Mouse (Mus musculus): ENCODE measurements around the gene Ankrd33b. TPM values are rescaled to one million over a fixed set of nuclear protein-coding genes. Genes with fewer than 3 reads are reported as not detected.
A peak's percentile ranks its signal among the peaks of the same experiment; 100 is the strongest.

Ankrd33b gene
- polyA plus RNA-seq, 1 experiment from 2014 or later, result 0.68 TPM

DNA sequence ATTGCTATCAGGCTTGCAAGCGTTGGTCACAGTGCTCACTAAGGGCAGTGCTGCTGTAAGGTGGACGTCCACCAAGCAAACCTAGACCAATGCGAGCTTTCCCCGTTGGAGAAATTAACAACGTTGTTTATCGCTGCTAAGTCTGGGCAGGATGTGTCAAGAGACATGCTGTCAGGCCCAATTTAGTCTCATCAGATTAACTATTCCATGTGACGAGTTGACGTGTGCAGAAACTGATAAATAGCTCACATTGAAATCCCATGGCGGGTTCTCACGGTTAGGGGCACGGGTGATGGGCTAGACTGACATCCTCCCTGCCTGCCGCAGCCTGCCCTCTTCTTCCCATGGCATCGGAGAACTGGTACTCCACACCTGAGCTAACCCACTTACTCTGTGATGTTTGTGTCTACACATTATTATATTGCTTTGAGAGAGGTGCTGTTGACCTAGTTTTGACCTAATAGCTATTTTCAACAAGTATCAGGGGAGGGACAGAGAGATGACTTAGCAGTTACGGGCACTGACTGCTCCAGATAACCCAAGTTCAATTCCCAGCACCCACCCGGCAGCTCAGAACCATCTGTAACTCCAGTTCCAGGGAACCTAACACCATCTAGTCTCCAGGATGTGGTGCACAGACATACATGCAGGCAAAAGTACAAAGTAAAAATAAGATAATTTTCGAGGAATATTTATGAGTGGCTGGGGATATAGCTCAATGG is 114.8 kb downstream of the Ankrd33b start:
- no peaks in the 10 kb centered on the region for H3K36me3 ChIP-seq (ENCODE audit: control insufficient read depth, insufficient read depth)
- H3K9me3 ChIP-seq (replicated peaks; ENCODE audit: control insufficient read depth, low read length), result no peaks in the 10 kb centered on the region
- H3K4me2 ChIP-seq (ENCODE audit: low read depth, low read length), result no peak overlapping the region
- ATAC-seq (ENCODE audit: low read depth), result peak; percentile 57
- no peak overlapping the region for H3K27ac ChIP-seq (ENCODE audit: low read length)
- H3K27me3 ChIP-seq (ENCODE audit: control insufficient read depth, insufficient read depth, low read depth, low read length), result no peaks in the 10 kb centered on the region
- 42% methylated on average over 16 of the region's 16 CpGs for WGBS (ENCODE audit: insufficient replicate concordance)
- no peak overlapping the region for H3K9ac ChIP-seq (ENCODE audit: low read depth, low read length)
- H3K4me1 ChIP-seq (ENCODE audit: control insufficient read depth, low read depth, low read length), result peaks cover 13% of the 10 kb centered on the region
- no peak overlapping the region for H3K4me3 ChIP-seq (ENCODE audit: low read depth, low read length)

DNA sequence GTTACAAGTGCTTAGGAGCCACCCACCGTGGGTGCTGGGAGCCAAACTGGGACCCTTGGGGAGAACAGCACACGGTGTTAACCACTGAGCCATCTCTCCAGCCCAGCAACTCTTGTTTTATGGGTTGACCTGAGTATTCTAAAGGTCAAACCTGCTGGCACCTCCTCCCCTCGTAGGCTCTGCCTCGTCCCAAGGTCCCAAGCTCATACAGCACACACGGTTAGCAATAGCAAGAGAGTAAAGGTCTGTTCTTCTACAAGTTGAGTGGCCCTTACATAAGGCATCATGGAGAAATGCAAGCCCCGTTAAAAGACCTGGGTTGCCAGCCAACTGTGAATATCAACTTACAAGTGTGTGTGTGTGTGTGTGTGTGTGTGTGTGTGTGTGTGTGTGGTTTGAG is 116.3 kb downstream of the Ankrd33b start:
- Histone ChIP-seq H3K9ac (ENCODE audit: low read depth, low read length) (no peak overlapping the region), H3K36me3 (ENCODE audit: control insufficient read depth, insufficient read depth) (no peaks in the 10 kb centered on the region), H3K4me3 (ENCODE audit: low read depth, low read length) (no peak overlapping the region), H3K27ac (ENCODE audit: low read length) (no peak overlapping the region), H3K4me1 (ENCODE audit: control insufficient read depth, low read depth, low read length) (peaks cover 13% of the 10 kb centered on the region), H3K27me3 (ENCODE audit: control insufficient read depth, insufficient read depth, low read depth, low read length) (no peaks in the 10 kb centered on the region), H3K4me2 (ENCODE audit: low read depth, low read length) (no peak overlapping the region), H3K9me3 (replicated peaks; ENCODE audit: control insufficient read depth, low read length) (no peaks in the 10 kb centered on the region)
- peak; percentile 42; the same call in 1 of the 2 replicates for ATAC-seq (ENCODE audit: low read depth)
- WGBS (ENCODE audit: insufficient replicate concordance), result 68% methylated on average over 6 of the region's 6 CpGs

DNA sequence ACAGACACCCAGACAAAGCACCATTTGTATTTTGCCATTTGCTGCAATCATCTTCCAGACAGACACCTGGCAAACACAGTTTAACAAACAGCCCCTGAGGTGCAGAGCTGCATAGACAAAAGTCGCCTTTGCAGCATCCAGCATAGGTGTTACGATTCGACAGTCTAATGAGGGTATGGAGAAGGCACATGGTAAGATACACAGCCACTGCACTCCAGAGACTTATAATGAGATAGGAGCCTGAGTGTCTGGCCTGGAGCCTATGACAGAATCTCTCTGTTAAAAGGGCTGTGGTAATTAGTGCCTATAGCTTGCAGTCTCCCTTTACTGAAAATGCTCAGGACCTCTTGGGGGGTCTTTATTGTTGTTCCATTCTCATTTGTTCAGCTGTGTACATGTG is 116.8 kb downstream of the Ankrd33b start:
- H3K4me3 ChIP-seq (ENCODE audit: low read depth, low read length), result no peak overlapping the region
- WGBS (ENCODE audit: insufficient replicate concordance), result 76% methylated on average over 3 of the region's 3 CpGs
- H3K4me2 ChIP-seq (ENCODE audit: low read depth, low read length), result no peak overlapping the region
- no peaks in the 10 kb centered on the region for H3K27me3 ChIP-seq (ENCODE audit: control insufficient read depth, insufficient read depth, low read depth, low read length)
- H3K9ac ChIP-seq (ENCODE audit: low read depth, low read length), result no peak overlapping the region
- H3K27ac ChIP-seq (ENCODE audit: low read length), result no peak overlapping the region
- H3K36me3 ChIP-seq (ENCODE audit: control insufficient read depth, insufficient read depth), result no peaks in the 10 kb centered on the region
- H3K4me1 ChIP-seq (ENCODE audit: control insufficient read depth, low read depth, low read length), result peaks cover 13% of the 10 kb centered on the region
- no peak for ATAC-seq (ENCODE audit: low read depth)
- H3K9me3 ChIP-seq (replicated peaks; ENCODE audit: control insufficient read depth, low read length), result no peaks in the 10 kb centered on the region

DNA sequence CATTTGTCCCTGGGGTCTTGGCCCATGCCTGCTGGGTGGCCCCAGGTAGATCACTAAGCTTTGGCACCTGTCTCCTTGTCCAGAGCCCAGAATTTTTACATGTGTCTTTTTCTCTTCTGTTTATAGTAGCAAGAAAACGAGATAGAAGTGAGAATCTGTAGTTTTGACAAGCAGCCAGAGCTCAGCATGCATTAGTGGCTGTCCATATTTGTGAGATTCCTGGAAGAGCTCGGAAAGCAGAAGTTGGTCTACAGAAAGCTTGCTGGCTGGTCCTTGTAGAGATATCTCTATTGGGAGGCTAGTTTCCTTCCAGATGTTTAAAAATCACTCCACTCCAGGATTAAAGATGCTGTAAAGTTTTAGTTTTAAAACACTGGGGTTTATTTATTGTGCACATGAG is 117.5 kb downstream of the Ankrd33b start:
- no peaks in the 10 kb centered on the region for H3K36me3 ChIP-seq (ENCODE audit: control insufficient read depth, insufficient read depth)
- no peak overlapping the region for H3K4me2 ChIP-seq (ENCODE audit: low read depth, low read length)
- no peaks in the 10 kb centered on the region for H3K9me3 ChIP-seq (replicated peaks; ENCODE audit: control insufficient read depth, low read length)
- H3K27ac ChIP-seq (ENCODE audit: low read length), result no peak overlapping the region
- H3K4me3 ChIP-seq (ENCODE audit: low read depth, low read length), result no peak overlapping the region
- peaks cover 13% of the 10 kb centered on the region for H3K4me1 ChIP-seq (ENCODE audit: control insufficient read depth, low read depth, low read length)
- 35% methylated on average over 2 of the region's 2 CpGs for WGBS (ENCODE audit: insufficient replicate concordance)
- no peak for ATAC-seq (ENCODE audit: low read depth)
- H3K9ac ChIP-seq (ENCODE audit: low read depth, low read length), result no peak overlapping the region
- H3K27me3 ChIP-seq (ENCODE audit: control insufficient read depth, insufficient read depth, low read depth, low read length), result no peaks in the 10 kb centered on the region

DNA sequence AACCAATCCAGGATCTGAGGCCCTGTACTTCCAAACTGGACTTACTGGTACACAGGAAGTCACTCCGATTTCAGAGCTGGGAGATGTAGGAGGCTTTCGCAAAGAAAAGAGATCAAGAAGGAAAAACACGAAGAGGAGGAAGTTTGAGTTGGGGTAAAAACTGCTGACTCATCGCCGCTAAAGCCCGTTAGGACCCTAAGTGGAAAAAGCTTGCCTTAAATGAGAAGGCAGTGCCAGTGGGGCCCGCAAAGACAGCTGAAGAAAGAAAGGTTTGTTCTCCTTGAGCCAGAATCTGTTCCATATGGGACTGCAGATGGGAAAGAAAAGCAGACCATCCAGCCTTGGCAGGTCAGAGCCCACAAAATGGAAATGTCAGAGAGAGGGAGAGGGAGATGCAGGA is 118.6 kb downstream of the Ankrd33b start:
- H3K27me3 ChIP-seq (ENCODE audit: control insufficient read depth, insufficient read depth, low read depth, low read length), result no peaks in the 10 kb centered on the region
- no peak overlapping the region for H3K4me2 ChIP-seq (ENCODE audit: low read depth, low read length)
- peaks cover 13% of the 10 kb centered on the region for H3K4me1 ChIP-seq (ENCODE audit: control insufficient read depth, low read depth, low read length)
- H3K4me3 ChIP-seq (ENCODE audit: low read depth, low read length), result no peak overlapping the region
- H3K9me3 ChIP-seq (replicated peaks; ENCODE audit: control insufficient read depth, low read length), result no peaks in the 10 kb centered on the region
- H3K9ac ChIP-seq (ENCODE audit: low read depth, low read length), result no peak overlapping the region
- 27% methylated on average over 7 of the region's 7 CpGs for WGBS (ENCODE audit: insufficient replicate concordance)
- H3K27ac ChIP-seq (ENCODE audit: low read length), result no peak overlapping the region
- no peaks in the 10 kb centered on the region for H3K36me3 ChIP-seq (ENCODE audit: control insufficient read depth, insufficient read depth)
- no peak for ATAC-seq (ENCODE audit: low read depth)

DNA sequence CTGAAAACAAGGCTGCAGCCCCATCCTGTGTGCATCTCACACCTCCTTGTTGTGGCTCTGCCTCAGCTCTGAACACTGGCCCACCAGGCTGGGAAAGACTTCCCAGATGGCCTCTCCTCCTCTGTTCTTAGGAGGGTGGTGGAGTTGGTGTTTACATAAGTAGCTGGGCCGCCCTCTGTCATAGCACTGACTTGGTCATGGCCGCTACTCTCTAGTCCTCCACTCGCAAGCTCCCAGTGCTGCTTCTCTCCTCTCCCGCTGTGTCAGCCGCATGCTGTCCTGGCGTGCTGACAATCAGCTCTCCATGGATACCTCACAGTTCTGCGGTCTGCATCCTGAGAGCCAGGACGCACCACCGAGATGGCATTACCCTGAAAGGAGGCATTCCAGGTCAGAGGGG is 120.5 kb downstream of the Ankrd33b start:
- Histone ChIP-seq H3K36me3 (ENCODE audit: control insufficient read depth, insufficient read depth) (peaks cover under 1% of the 10 kb centered on the region; the same call in 1 of the 2 replicates), H3K27ac (ENCODE audit: low read length) (no peak overlapping the region), H3K4me2 (ENCODE audit: low read depth, low read length) (no peak overlapping the region), H3K9ac (ENCODE audit: low read depth, low read length) (no peak overlapping the region), H3K9me3 (replicated peaks; ENCODE audit: control insufficient read depth, low read length) (no peaks in the 10 kb centered on the region), H3K27me3 (ENCODE audit: control insufficient read depth, insufficient read depth, low read depth, low read length) (no peaks in the 10 kb centered on the region), H3K4me1 (ENCODE audit: control insufficient read depth, low read depth, low read length) (peaks cover 5% of the 10 kb centered on the region), H3K4me3 (ENCODE audit: low read depth, low read length) (no peak overlapping the region)
- no peak for ATAC-seq (ENCODE audit: low read depth)
- WGBS (ENCODE audit: insufficient replicate concordance), result 80% methylated on average over 9 of the region's 9 CpGs

DNA sequence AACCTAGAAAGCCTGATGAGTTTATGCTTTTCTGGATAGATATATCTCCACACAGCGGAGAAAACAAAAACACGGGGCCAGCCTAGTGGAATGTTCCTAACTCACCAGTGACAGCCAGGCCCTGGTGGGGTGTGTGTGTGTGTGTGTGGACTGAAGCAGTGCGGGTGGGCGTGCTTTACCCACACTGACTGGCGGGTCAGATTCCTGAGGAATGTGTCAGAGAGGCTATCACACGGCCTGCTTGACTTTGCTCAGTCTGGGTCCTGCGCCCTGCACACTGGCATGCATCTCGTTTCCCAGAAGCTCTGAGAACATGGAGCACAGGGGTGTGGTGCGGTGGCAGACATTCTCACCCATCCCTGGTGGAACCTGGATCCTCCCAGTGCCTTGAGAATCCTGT is 121.6 kb downstream of the Ankrd33b start:
- no peak for ATAC-seq (ENCODE audit: low read depth)
- no peak overlapping the region for H3K4me3 ChIP-seq (ENCODE audit: low read depth, low read length)
- no peaks in the 10 kb centered on the region for H3K27me3 ChIP-seq (ENCODE audit: control insufficient read depth, insufficient read depth, low read depth, low read length)
- H3K9ac ChIP-seq (ENCODE audit: low read depth, low read length), result no peak overlapping the region
- no peaks in the 10 kb centered on the region for H3K9me3 ChIP-seq (replicated peaks; ENCODE audit: control insufficient read depth, low read length)
- no peaks in the 10 kb centered on the region; the same call in none of the 2 replicates for H3K4me1 ChIP-seq (ENCODE audit: control insufficient read depth, low read depth, low read length)
- H3K4me2 ChIP-seq (ENCODE audit: low read depth, low read length), result no peak overlapping the region
- peaks cover 10% of the 10 kb centered on the region for H3K36me3 ChIP-seq (ENCODE audit: control insufficient read depth, insufficient read depth)
- 72% methylated on average over 9 of the region's 9 CpGs for WGBS (ENCODE audit: insufficient replicate concordance)
- H3K27ac ChIP-seq (ENCODE audit: low read length), result no peak overlapping the region

DNA sequence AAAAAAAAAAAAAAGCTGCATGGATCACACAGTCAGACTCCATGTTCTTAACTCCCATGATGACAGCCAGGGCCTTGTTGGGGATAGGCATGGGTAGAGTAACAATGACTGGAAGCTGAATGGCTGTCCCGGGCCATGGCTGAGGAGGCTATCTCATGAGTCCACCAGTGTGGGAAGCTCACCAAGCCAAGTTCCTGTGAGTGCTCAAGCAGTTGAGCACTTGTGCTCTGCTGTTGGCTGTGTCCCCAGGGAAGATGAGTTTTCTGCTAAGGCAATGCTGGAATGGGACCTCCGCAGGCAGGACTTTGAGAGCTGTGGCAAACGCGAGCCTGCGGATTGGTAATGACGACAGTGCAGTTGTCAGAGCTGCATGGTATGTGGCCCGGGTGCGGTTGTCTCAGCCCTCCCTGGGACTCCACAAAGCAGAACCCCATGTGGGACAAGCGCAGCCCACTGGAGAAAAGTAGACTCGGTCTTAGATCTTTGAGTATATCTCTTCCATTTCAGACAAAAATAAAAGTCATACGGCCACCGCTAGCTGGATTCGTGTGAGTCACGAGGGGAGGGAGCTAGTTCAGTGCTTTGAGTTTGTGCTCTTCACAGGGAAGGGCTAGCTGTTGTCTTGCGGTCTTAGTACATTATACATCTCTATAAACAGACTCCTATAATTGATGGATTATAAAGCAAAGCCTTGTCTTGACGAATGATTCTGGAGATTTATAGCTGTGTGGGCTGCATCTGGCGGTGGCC is 122.7 kb downstream of the Ankrd33b start:
- H3K36me3 ChIP-seq (ENCODE audit: control insufficient read depth, insufficient read depth), result peaks cover 10% of the 10 kb centered on the region
- H3K27me3 ChIP-seq (ENCODE audit: control insufficient read depth, insufficient read depth, low read depth, low read length), result no peaks in the 10 kb centered on the region
- H3K9me3 ChIP-seq (replicated peaks; ENCODE audit: control insufficient read depth, low read length), result no peaks in the 10 kb centered on the region
- no peak overlapping the region for H3K4me3 ChIP-seq (ENCODE audit: low read depth, low read length)
- H3K4me2 ChIP-seq (ENCODE audit: low read depth, low read length), result no peak overlapping the region
- no peak overlapping the region for H3K27ac ChIP-seq (ENCODE audit: low read length)
- no peak for ATAC-seq (ENCODE audit: low read depth)
- H3K4me1 ChIP-seq (ENCODE audit: control insufficient read depth, low read depth, low read length), result no peaks in the 10 kb centered on the region; the same call in none of the 2 replicates
- 80% methylated on average over 17 of the region's 17 CpGs for WGBS (ENCODE audit: insufficient replicate concordance)
- H3K9ac ChIP-seq (ENCODE audit: low read depth, low read length), result no peak overlapping the region

DNA sequence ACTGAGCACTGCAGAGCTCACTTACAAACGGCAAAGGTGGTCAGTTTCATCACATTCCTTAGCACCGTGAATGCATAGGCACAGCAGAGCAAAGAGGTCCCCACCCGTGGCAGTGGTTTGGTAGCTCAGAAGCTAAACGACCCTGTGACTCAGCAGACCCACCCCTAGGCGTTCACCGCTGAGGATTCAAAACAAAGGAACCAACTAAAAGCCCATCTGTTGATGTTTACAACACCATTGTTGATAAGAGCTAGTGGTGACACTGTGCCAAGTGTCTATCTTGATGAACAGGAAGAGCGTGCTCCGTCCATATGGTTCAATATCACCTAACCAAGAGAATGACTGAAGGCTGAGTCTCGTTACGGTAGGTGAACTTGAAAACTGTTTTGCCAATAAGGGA is 124.3 kb downstream of the Ankrd33b start:
- H3K36me3 ChIP-seq (ENCODE audit: control insufficient read depth, insufficient read depth), result peaks cover 10% of the 10 kb centered on the region
- H3K27ac ChIP-seq (ENCODE audit: low read length), result no peak overlapping the region
- no peaks in the 10 kb centered on the region for H3K9me3 ChIP-seq (replicated peaks; ENCODE audit: control insufficient read depth, low read length)
- no peak overlapping the region for H3K4me3 ChIP-seq (ENCODE audit: low read depth, low read length)
- no peak overlapping the region for H3K9ac ChIP-seq (ENCODE audit: low read depth, low read length)
- WGBS (ENCODE audit: insufficient replicate concordance), result 39% methylated on average over 10 of the region's 10 CpGs
- H3K27me3 ChIP-seq (ENCODE audit: control insufficient read depth, insufficient read depth, low read depth, low read length), result no peaks in the 10 kb centered on the region
- no peak overlapping the region for H3K4me2 ChIP-seq (ENCODE audit: low read depth, low read length)
- H3K4me1 ChIP-seq (ENCODE audit: control insufficient read depth, low read depth, low read length), result no peaks in the 10 kb centered on the region; the same call in 1 of the 2 replicates
- ATAC-seq (ENCODE audit: low read depth), result no peak
